In genomic region chr7:110668247-110668646, GRCm38 (mm10) we compare ENCODE assay signal across 7 mouse cellular contexts. TPM values are rescaled to one million over a fixed set of nuclear protein-coding genes. Genes with fewer than 3 reads are reported as not detected.
DNase-seq lines count a peak whose midpoint lies in the region; ATAC-seq and TF ChIP-seq lines count a peak whose summit lies in the region.

No protein-coding gene starts in this region.

- WGBS in kidney, adult 2 months = 41% methylated on average over 6 of the region's 6 CpGs
- 35% methylated on average over 6 of the region's 6 CpGs for WGBS in heart, embryonic 16.5 days

- H3K4me1 ChIP-seq in kidney, adult 2 months (ENCODE audit: control insufficient read depth, insufficient read depth, low read length) = peaks cover 10% of the 10 kb centered on the region; the same call in 1 of the 2 replicates
- peaks cover 16% of the 10 kb centered on the region for H3K4me1 ChIP-seq in heart, embryonic 16.5 days (ENCODE audit: control insufficient read depth, insufficient read depth, low read length)

- H3K9ac ChIP-seq in heart, embryonic 16.5 days (ENCODE audit: low read length) = no peak overlapping the region

- DNase-seq in kidney, adult 2 months = peak; percentile 34
- no peak for DNase-seq in kidney, postnatal 25 days
- peak; percentile 31 to 35 for DNase-seq in cerebellum, postnatal 10 days
- peak; percentile 37 for DNase-seq in lung, postnatal 25 days (ENCODE audit: low spot score)
- no peak for DNase-seq in urinary bladder, adult 18-20 months (ENCODE audit: low spot score in 2 of 2)
- no peak for DNase-seq in thymus, postnatal 25 days

- H3K9me3 ChIP-seq in heart, embryonic 16.5 days (replicated peaks; ENCODE audit: control insufficient read depth, low read length) = no peaks in the 10 kb centered on the region

- H3K4me3 ChIP-seq in kidney, adult 2 months (ENCODE audit: insufficient read depth, low read depth, low read length) = no peak overlapping the region
- H3K4me3 ChIP-seq in heart, embryonic 16.5 days (ENCODE audit: low read length) = no peak overlapping the region

- peak; percentile 50 for ATAC-seq in heart, embryonic 16.5 days (replicated peaks; ENCODE audit: extremely low read depth, insufficient read depth, low FRiP score)

- TF ChIP-seq CTCF in kidney, adult 2 months (conservative IDR thresholded peaks at IDR 0.05; ENCODE audit: insufficient read depth, insufficient read length, low read depth, low read length) = no peak

- no peaks in the 10 kb centered on the region for H3K27me3 ChIP-seq in kidney, adult 2 months (replicated peaks; ENCODE audit: control insufficient read depth, insufficient read depth, low read length)
- no peaks in the 10 kb centered on the region for H3K27me3 ChIP-seq in heart, embryonic 16.5 days (ENCODE audit: control insufficient read depth, insufficient read depth, low read length)

- no peak for TF ChIP-seq POLR2A in kidney, adult 2 months (IDR thresholded peaks at IDR 0.05; ENCODE audit: low read depth, low read length)

- no peaks in the 10 kb centered on the region for H3K36me3 ChIP-seq in kidney, adult 2 months (ENCODE audit: control insufficient read depth, insufficient read depth, low read length)
- H3K36me3 ChIP-seq in heart, embryonic 16.5 days (ENCODE audit: control insufficient read depth, insufficient read depth) = no peaks in the 10 kb centered on the region

- no peak overlapping the region for H3K4me2 ChIP-seq in heart, embryonic 16.5 days (ENCODE audit: low read depth, low read length)

- H3K27ac ChIP-seq in kidney, adult 2 months (ENCODE audit: insufficient read depth, low read depth, low read length) = peak overlapping the region; percentile 22; the same call in 1 of the 2 replicates
- peak overlapping the region; percentile 66 for H3K27ac ChIP-seq in heart, embryonic 16.5 days (ENCODE audit: low read length)

RNA-seq across cellular contexts. Expression of gene Adm, which starts 40.8 kb away (rescaled TPM):
- 12.0 and 13.2 TPM in 2 replicates for polyA plus RNA-seq in kidney, adult 2 months (2012; rRNA removed)
- polyA plus RNA-seq in heart, embryonic 16.5 days (2015; fragmentation: Nextera tagmentation; extraction: Ambion mirVana) = 22.6 and 25.8 TPM in 2 replicates

RNA-seq across cellular contexts. Expression of gene Sbf2, which starts 53.5 kb away (rescaled TPM):
- 23.3 and 24.9 TPM in 2 replicates for polyA plus RNA-seq in kidney, adult 2 months (2012; rRNA removed)
- polyA plus RNA-seq in heart, embryonic 16.5 days (2015; fragmentation: Nextera tagmentation; extraction: Ambion mirVana) = 30.8 and 35.0 TPM in 2 replicates

Comparison
In these comparisons a context has a peak if more than half of its experiments do, and no peak if none do; other contexts are left out.
1. DNase-seq: peak in kidney, adult 2 months (single experiment), cerebellum, postnatal 10 days (2 of 2) and lung, postnatal 25 days (single experiment); none in kidney, postnatal 25 days (0 of 2), urinary bladder, adult 18-20 months (0 of 2) and thymus, postnatal 25 days (single experiment).